Mouse (Mus musculus) embryonic fibroblast, embryonic 13.5 days (primary cell): ENCODE measurements around the gene B230217C12Rik.

Experiments used
- CTCF ChIP-seq: IDR thresholded peaks from 2 replicates; pipeline ENCODE4 v1.5.1; 2011; ENCODE audit warnings: mild to moderate bottlenecking, control low read depth, low read length, moderate library complexity, borderline replicate concordance; ENCODE audit not compliant: insufficient read depth
- POLR2A ChIP-seq: IDR thresholded peaks from 2 replicates; pipeline ENCODE4 v1.6.1; 2011; ENCODE audit warnings: low read depth, mild to moderate bottlenecking, control low read depth, low read length, moderate library complexity

GRCm38 (mm10) chr11:97839441-97840134 lies 992 bp upstream of the B230217C12Rik start:
- no peak for TF ChIP-seq CTCF
- TF ChIP-seq POLR2A = no peak
